Mouse (Mus musculus) hindbrain, embryonic 14.5 days (tissue): ENCODE measurements around the gene Nup210l. TPM values are rescaled to one million over a fixed set of nuclear protein-coding genes. Genes with fewer than 3 reads are reported as not detected.
"Not testable (repeated sequence)": the region's sequence is repeated elsewhere in the genome, so short reads cannot be mapped to it uniquely, and the experiment has no call there.

Experiments
- ATAC-seq: fragments of 200-750 bp; cut with Nextera tagmentation; 2 replicates; pipeline ENCODE4 v1.8.0; 2017; ENCODE audit warnings: moderate number of reproducible peaks, mild to moderate bottlenecking, moderate TSS enrichment, moderate library complexity; ENCODE audit not compliant: low FRiP score
- DNase-seq: peaks from one replicate; pipeline ENCODE4 v3.0.0-alpha.2; 2015; ENCODE audit warnings: low spot score
- H3K27ac ChIP-seq: fragments of 300-500 bp; sonication (generic); 2 replicates; pipeline ENCODE4 v1.5.1; 2014; ENCODE audit warnings: mild to moderate bottlenecking, moderate library complexity
- H3K27me3 ChIP-seq: fragments of 300-500 bp; sonication (generic); 2 replicates; pipeline ENCODE4 v1.6.1; 2014; ENCODE audit warnings: mild to moderate bottlenecking, low read length, mixed read lengths; ENCODE audit not compliant: control insufficient read depth, insufficient read depth
- H3K36me3 ChIP-seq: fragments of 300-500 bp; sonication (generic); replicated peaks from 2 replicates; pipeline ENCODE4 v1.6.1; 2014; ENCODE audit not compliant: control insufficient read depth, insufficient read depth
- H3K4me1 ChIP-seq: fragments of 300-500 bp; sonication (generic); replicated peaks from 2 replicates; pipeline ENCODE4 v1.6.1; 2014; ENCODE audit warnings: antibody characterized with exemption, low read length, mixed read lengths; ENCODE audit not compliant: control insufficient read depth, insufficient read depth
- H3K4me2 ChIP-seq: fragments of 300-500 bp; sonication (generic); replicated peaks from 2 replicates; pipeline ENCODE4 v1.6.1; 2014; ENCODE audit warnings: mild to moderate bottlenecking, moderate library complexity
- H3K4me3 ChIP-seq: fragments of 300-500 bp; sonication (generic); replicated peaks from 2 replicates; pipeline ENCODE4 v1.5.1; 2014; ENCODE audit warnings: mild to moderate bottlenecking, low read length
- H3K9ac ChIP-seq: fragments of 300-500 bp; sonication (generic); 2 replicates; pipeline ENCODE4 v1.6.1; 2014
- H3K9me3 ChIP-seq: fragments of 300-500 bp; sonication (generic); 2 replicates; pipeline ENCODE4 v1.6.1; 2016; ENCODE audit warnings: low read length; ENCODE audit not compliant: control insufficient read depth
- WGBS: fragments of 180-500 bp; shearing (Covaris S2); extraction: QIAGEN DNeasy Blood & Tissue Kit; methylation state at CpG from one replicate; pipeline ENCODE4 v1.1.7; 2014; 5-methylcytosine and 5-hydroxymethylcytosine counted together
- polyA plus RNA-seq: library from polyadenylated mRNA; unstranded; fragments of >200 nt; fragmentation: Nextera tagmentation; extraction: Ambion mirVana; gene quantifications from 2 replicates; pipeline ENCODE4 v1.2.1, GENCODE M21; 2014

Nup210l gene
- polyA plus RNA-seq, 1 experiment from 2014 or later, result 0.35 TPM

DNA sequence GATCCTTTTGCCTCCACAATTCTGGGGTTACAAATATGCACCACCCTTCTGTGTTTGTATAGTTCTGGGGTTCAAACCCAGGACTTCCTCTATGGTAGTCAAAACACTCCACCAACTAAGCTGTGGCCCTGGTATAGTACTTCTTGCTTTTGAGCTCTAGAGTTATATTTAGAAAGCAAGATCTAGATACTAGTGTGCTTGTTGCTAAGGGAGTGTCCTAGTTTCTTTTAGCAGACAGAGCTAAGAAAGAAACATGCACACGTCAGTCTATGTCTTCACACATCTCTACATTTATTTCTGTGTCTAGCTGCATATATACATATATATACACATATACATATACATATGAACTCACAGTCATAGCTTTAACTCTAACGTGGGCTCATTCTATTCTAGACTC lies 7.8 kb downstream of the Nup210l start:
- WGBS, result 83% methylated on average over 2 of the region's 2 CpGs
- no peak for DNase-seq

GRCm38 (mm10) chr3:90114342-90114741 lies 10.4 kb downstream of the Nup210l start:
- Histone ChIP-seq H3K4me1 (no peaks in the 10 kb centered on the region), H3K4me3 (no peak overlapping the region), H3K36me3 (no peaks in the 10 kb centered on the region), H3K4me2 (no peak overlapping the region), H3K27me3 (no peaks in the 10 kb centered on the region), H3K9me3 (no peaks in the 10 kb centered on the region), H3K27ac (no peak overlapping the region), H3K9ac (no peak overlapping the region)
- DNase-seq, result no peak
- 90% methylated on average over 2 of the region's 2 CpGs for WGBS
- no peak for ATAC-seq

More for the DNA sequence above, 7.8 kb downstream of the Nup210l start:
- Histone ChIP-seq H3K9ac (no peak overlapping the region), H3K9me3 (no peaks in the 10 kb centered on the region), H3K4me2 (no peak overlapping the region), H3K27ac (no peak overlapping the region), H3K36me3 (no peaks in the 10 kb centered on the region), H3K4me1 (no peaks in the 10 kb centered on the region), H3K4me3 (no peak overlapping the region), H3K27me3 (no peaks in the 10 kb centered on the region)
- ATAC-seq, result no peak

DNA sequence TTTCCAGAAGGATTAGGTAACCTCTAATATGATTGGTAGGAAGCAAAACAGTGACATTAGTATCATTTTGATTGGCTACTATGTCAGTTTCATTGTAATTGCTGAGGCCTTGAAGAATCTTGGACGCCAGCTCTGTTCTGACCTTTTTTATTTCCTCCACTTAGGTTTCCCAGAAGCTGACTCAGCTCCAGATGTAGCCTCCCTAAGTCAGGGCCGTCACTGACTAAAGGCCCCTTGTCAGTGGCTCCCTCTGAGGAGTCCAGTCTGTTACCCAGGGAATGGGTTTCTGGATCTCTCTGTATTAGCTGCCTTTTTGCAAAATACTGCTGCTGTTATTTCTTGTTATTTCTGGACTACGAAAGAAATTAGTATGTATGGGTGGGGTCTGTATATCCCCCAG lies 11.6 kb downstream of the Nup210l start:
- H3K36me3 ChIP-seq, result no peaks in the 10 kb centered on the region
- no peaks in the 10 kb centered on the region for H3K4me1 ChIP-seq
- no peaks in the 10 kb centered on the region for H3K27me3 ChIP-seq
- H3K4me3 ChIP-seq, result no peak overlapping the region
- no peak overlapping the region for H3K27ac ChIP-seq
- ATAC-seq, result no peak
- H3K9ac ChIP-seq, result no peak overlapping the region
- 73% methylated on average over 3 of the region's 3 CpGs for WGBS
- H3K4me2 ChIP-seq, result no peak overlapping the region
- DNase-seq, result no peak
- H3K9me3 ChIP-seq, result no peaks in the 10 kb centered on the region

DNA sequence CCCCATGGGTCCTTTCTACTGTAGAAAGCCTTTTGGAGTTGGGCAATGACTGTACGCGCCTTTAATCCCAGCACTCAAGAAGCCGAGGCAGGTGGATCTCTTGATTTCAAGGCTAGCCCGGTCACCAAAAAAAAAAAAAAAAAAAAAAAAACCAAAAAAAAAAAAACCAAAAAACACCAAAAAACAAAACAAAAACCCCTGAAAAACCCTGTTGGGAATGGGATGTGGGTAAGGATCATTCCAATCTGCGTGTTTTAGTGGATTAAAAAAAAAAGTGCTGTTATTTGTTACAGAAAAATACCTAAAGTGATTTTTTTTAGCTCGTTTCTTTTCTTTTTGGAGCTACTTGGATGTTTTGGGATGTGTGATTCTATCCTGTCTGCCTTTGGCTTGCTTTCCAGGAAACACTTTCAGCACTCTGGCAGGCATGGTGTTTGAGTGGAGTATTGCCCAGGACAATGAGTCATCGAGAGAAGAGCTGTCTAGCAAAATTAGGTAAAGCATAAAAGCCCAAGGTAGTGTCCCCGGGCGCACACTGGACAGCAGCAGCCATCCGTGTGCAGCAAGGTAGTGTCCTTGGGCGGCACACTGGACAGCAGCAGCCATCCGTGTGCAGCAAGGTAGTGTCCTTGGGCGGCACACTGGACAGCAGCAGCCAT lies 14.3 kb downstream of the Nup210l start:
- H3K9ac ChIP-seq, result no peak overlapping the region
- H3K27ac ChIP-seq, result no peak overlapping the region
- no peak for DNase-seq
- no peak for ATAC-seq
- WGBS, result 93% methylated on average over 13 of the region's 13 CpGs
- H3K9me3 ChIP-seq, result no peaks in the 10 kb centered on the region
- H3K4me3 ChIP-seq, result no peak overlapping the region
- no peaks in the 10 kb centered on the region for H3K4me1 ChIP-seq
- H3K27me3 ChIP-seq, result no peaks in the 10 kb centered on the region
- no peaks in the 10 kb centered on the region for H3K36me3 ChIP-seq
- H3K4me2 ChIP-seq, result no peak overlapping the region

DNA sequence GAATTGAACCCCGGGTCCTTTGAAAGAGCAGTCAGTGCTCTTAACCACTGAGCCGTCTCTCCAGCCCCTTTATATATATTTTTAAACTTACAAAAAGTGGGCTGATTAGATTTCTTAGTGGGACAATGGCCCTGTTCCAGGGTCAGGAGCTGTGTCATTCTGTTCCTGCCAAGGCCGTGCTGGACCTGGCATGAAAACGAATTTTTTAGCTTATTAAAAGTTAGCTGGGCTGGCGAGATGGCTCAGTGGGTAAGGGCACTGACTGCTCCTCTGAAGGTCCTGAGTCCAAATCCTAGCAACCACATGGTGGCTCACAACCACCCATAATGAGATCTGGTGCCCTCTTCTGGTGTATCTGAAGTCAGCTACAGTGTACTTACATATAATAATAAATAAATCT lies 18.1 kb downstream of the Nup210l start:
- H3K9me3 ChIP-seq, H3K9ac ChIP-seq, H3K4me2 ChIP-seq, H3K27me3 ChIP-seq, DNase-seq, H3K4me3 ChIP-seq, ATAC-seq, H3K4me1 ChIP-seq, H3K27ac ChIP-seq, H3K36me3 ChIP-seq: not testable (repeated sequence)
- 80% methylated on average over 5 of the region's 5 CpGs for WGBS

DNA sequence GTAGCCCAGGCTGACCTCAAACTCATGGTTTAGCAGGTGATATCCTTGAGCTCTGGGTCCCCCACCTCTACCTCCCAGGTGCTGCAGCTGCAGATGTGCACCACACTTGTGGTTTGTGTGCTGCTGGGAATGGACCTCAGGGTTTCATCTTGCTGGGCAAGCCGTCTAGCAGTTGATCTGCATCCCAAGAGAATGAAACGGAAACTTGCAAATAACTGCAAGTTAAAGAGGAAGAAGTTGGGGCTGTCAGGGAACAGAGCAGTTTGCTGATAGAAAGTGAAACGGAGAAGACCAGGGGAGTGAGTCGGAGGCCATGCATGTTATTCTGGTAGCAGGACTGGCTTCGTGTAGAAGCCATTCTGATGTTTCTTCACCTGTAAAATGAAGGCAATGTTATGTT lies 21.8 kb downstream of the Nup210l start:
- H3K9ac ChIP-seq, result no peak overlapping the region
- no peak overlapping the region for H3K4me3 ChIP-seq
- 81% methylated on average over 5 of the region's 5 CpGs for WGBS
- no peak overlapping the region for H3K4me2 ChIP-seq
- H3K36me3 ChIP-seq, result no peaks in the 10 kb centered on the region
- H3K4me1 ChIP-seq, result no peaks in the 10 kb centered on the region
- ATAC-seq (no peak), DNase-seq (no peak)
- no peaks in the 10 kb centered on the region for H3K27me3 ChIP-seq
- H3K27ac ChIP-seq, result no peak overlapping the region
- no peaks in the 10 kb centered on the region for H3K9me3 ChIP-seq

GRCm38 (mm10) chr3:90127881-90128280 lies 23.9 kb downstream of the Nup210l start:
- DNase-seq (no peak), ATAC-seq (no peak)
- no peak overlapping the region for H3K4me3 ChIP-seq
- H3K27ac ChIP-seq, result no peak overlapping the region
- H3K36me3 ChIP-seq, result no peaks in the 10 kb centered on the region
- H3K27me3 ChIP-seq, result no peaks in the 10 kb centered on the region
- H3K4me1 ChIP-seq, result no peaks in the 10 kb centered on the region
- no peak overlapping the region for H3K4me2 ChIP-seq
- H3K9ac ChIP-seq, result no peak overlapping the region
- H3K9me3 ChIP-seq, result no peaks in the 10 kb centered on the region
- WGBS, result 90% methylated on average over 6 of the region's 6 CpGs

DNA sequence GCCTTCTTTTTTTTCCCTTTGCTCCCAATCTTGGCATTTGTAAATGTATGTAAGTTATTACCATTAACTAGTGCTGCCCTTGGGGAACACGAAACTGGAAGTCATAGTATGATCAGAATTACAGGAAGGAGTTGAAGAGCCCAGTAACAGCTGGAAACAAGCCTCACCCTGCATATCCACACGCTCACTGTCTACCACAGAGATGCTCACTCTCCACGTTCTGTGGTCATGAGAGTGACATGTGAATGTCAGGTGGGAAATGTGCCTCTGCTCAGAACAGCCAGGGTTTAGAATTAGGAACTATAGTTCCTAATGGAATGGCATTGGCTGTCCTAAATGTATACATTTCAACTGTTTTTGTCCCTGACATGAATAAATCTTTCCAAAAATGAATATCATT lies 28.8 kb downstream of the Nup210l start:
- no peak for DNase-seq
- 77% methylated on average over 3 of the region's 3 CpGs for WGBS
- H3K36me3 ChIP-seq, result no peaks in the 10 kb centered on the region
- no peak overlapping the region for H3K9ac ChIP-seq
- no peak overlapping the region for H3K27ac ChIP-seq
- H3K4me3 ChIP-seq, result no peak overlapping the region
- no peaks in the 10 kb centered on the region for H3K27me3 ChIP-seq
- H3K4me1 ChIP-seq, result no peaks in the 10 kb centered on the region
- H3K9me3 ChIP-seq, result no peaks in the 10 kb centered on the region
- ATAC-seq, result no peak
- H3K4me2 ChIP-seq, result no peak overlapping the region

DNA sequence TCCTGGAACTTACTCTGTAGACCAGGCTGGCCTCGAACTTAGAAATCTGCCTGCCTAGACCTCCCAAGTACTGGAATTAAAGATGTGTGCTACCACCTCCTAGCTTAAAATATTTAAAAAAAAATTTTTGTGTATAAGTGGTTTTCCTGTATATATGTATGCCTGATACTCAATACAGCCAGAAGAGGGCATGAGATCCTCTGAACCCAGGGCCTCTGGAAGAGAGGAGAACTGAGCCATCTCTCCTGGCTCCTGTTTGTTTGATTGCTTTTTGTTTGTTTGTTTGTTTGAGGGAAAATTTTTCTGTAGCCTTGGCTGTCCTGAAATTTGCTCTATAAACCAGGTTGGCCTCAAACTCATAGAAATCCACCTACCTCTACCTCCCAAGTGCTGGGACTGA lies 29.4 kb downstream of the Nup210l start:
- no peaks in the 10 kb centered on the region for H3K27me3 ChIP-seq
- no peaks in the 10 kb centered on the region for H3K36me3 ChIP-seq
- H3K9me3 ChIP-seq, result no peaks in the 10 kb centered on the region
- no peak overlapping the region for H3K4me2 ChIP-seq
- no peak for DNase-seq
- no peak overlapping the region for H3K9ac ChIP-seq
- H3K27ac ChIP-seq, result no peak overlapping the region
- no peak for ATAC-seq
- H3K4me1 ChIP-seq, result no peaks in the 10 kb centered on the region
- H3K4me3 ChIP-seq, result no peak overlapping the region
- 98% methylated on average over 1 of the region's 1 CpGs for WGBS

- Histone ChIP-seq H3K27ac (no peak overlapping the region), H3K4me3 (no peak overlapping the region), H3K9ac (no peak overlapping the region), H3K27me3 (no peaks in the 10 kb centered on the region), H3K36me3 (no peaks in the 10 kb centered on the region), H3K9me3 (no peaks in the 10 kb centered on the region), H3K4me1 (no peaks in the 10 kb centered on the region), H3K4me2 (no peak overlapping the region)
- 64% methylated on average over 3 of the region's 3 CpGs for WGBS
- ATAC-seq, result no peak
- DNase-seq, result no peak
These were observed 30.6 kb downstream of the Nup210l start for GRCm38 (mm10) chr3:90134483-90134882.
